Mouse (Mus musculus) forebrain, embryonic 14.5 days (tissue): ENCODE measurements around the gene Brd7. TPM values are rescaled to one million over a fixed set of nuclear protein-coding genes. Genes with fewer than 3 reads are reported as not detected.

Experiments used
- ATAC-seq: fragments of 200-750 bp; cut with Nextera tagmentation; 2 replicates; pipeline ENCODE4 v1.8.0; 2017; ENCODE audit warnings: mild to moderate bottlenecking, moderate library complexity
- DNase-seq: peaks from one replicate; pipeline ENCODE4 v3.0.0-alpha.2; 2015; ENCODE audit warnings: low spot score
- H3K27ac ChIP-seq: fragments of 300-500 bp; sonication (generic); 2 replicates; pipeline ENCODE4 v1.5.1; 2014; ENCODE audit warnings: low read depth, mild to moderate bottlenecking, control low read depth, low read length, moderate library complexity
- H3K27me3 ChIP-seq: fragments of 300-500 bp; sonication (generic); replicated peaks from 2 replicates; pipeline ENCODE4 v1.6.1; 2014; ENCODE audit warnings: low read length, control low read depth, mixed read lengths; ENCODE audit not compliant: control insufficient read depth, insufficient read depth
- H3K36me3 ChIP-seq: fragments of 300-500 bp; sonication (generic); 2 replicates; pipeline ENCODE4 v1.6.1; 2014; ENCODE audit warnings: low read length, control low read depth; ENCODE audit not compliant: control insufficient read depth, insufficient read depth
- H3K4me1 ChIP-seq: fragments of 300-500 bp; sonication (generic); 2 replicates; pipeline ENCODE4 v1.6.1; 2014; ENCODE audit warnings: antibody characterized with exemption, low read length, control low read depth; ENCODE audit not compliant: control insufficient read depth, insufficient read depth
- H3K4me2 ChIP-seq: fragments of 300-500 bp; sonication (generic); 2 replicates; pipeline ENCODE4 v1.6.1; 2014; ENCODE audit warnings: mild to moderate bottlenecking, control low read depth, low read length
- H3K4me3 ChIP-seq: fragments of 300-500 bp; sonication (generic); 2 replicates; pipeline ENCODE4 v1.5.1; 2014; ENCODE audit warnings: low read depth, low read length, control low read depth
- H3K9ac ChIP-seq: fragments of 300-500 bp; sonication (generic); 2 replicates; pipeline ENCODE4 v1.6.1; 2014; ENCODE audit warnings: mild to moderate bottlenecking, low read length, control low read depth, moderate library complexity
- H3K9me3 ChIP-seq: fragments of 300-500 bp; sonication (generic); replicated peaks from 2 replicates; pipeline ENCODE4 v1.6.1; 2016; ENCODE audit warnings: low read length, control low read depth, mixed read lengths; ENCODE audit not compliant: control insufficient read depth
- WGBS: fragments of 180-500 bp; shearing (Covaris S2); extraction: QIAGEN DNeasy Blood & Tissue Kit; methylation state at CpG from one replicate; pipeline ENCODE4 v1.1.7; 2014; 5-methylcytosine and 5-hydroxymethylcytosine counted together
- polyA plus RNA-seq: library from polyadenylated mRNA; unstranded; fragments of >200 nt; fragmentation: Nextera tagmentation; extraction: Ambion mirVana; gene quantifications from 2 replicates; pipeline ENCODE4 v1.2.1, GENCODE M21; 2014

Brd7 gene
- polyA plus RNA-seq, 1 experiment from 2014 or later = 48.0 TPM

DNA sequence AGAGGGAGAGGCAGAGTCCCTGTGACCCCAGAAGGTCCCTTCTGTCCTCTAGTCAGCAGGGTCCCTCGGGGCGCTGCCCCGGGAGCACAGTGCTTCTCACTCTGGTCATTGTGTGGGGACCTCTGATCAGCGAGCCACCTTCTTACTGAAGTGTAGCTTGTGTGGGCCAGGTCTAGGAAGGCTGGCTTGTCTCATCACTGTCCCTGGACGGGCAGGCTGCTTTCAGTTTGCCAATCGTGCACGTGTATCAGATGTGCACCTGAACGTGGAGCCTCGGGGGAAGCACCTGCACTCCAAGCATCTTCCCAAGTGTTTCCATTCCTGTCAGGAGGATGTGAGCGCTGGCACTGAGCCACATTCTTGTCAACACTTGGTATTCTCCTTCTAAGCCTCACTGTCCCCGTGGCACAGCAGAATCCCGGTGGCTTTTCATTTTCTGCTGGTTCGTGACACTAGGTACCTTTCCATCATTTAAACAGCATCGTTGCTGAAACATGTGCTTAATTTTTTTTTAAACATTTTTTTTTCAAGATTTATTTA, 75.5 kb downstream of the Brd7 start:
- DNase-seq = peak; percentile 16
- Histone ChIP-seq H3K9me3 (no peaks in the 10 kb centered on the region), H3K27me3 (no peaks in the 10 kb centered on the region)

DNA sequence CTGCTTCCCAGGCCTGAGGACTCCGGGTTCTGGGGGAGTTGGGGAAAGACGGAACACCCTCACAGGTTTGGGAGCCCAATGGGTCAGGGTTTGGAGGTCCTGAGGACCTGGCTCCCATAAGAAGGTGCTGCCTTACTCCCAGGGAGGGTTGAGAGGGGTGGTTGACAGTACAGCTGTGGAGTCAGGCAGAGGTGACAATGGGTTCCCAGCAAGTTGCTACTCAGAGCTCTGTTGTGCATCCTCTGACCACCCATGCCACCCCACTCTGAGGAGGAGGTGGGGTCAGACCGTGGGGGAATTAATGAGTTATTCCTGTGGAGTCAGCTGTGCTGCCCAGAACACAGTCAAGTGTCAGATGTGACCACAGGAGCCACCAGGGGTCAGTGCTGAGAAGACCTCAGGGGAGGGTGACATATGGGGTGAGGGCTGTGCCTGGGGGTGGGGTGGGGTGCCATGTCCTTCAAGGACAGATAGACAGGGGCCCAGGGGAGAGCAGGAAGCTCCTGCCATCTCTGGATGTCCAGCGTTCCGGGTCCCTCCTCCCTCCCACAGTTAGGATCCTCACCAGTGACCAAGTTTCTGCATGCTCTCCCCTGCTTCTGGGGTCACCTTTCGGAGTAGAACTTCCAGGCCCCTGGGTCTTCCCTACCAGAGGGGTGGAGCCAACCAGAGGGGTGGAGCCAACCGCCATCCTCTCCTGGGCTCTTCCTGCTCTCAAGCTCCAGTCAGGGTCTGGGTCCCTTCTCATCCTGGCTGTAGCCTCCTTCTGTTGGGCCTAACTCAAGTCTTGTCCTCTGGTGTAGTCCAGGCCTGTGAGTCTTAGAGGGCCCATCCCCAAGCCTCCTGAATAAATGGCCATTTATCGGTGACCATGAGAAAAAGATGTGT, 76.3 kb downstream of the Brd7 start:
- H3K27ac ChIP-seq = no peak overlapping the region
- WGBS = 90% methylated on average over 8 of the region's 8 CpGs

More for the DNA sequence above, 75.5 kb downstream of the Brd7 start:
- H3K27ac ChIP-seq = no peak overlapping the region
- H3K4me3 ChIP-seq = no peak overlapping the region
- no peak overlapping the region for H3K4me2 ChIP-seq
- no peaks in the 10 kb centered on the region for H3K36me3 ChIP-seq
- H3K9ac ChIP-seq = no peak overlapping the region
- 86% methylated on average over 14 of the region's 14 CpGs for WGBS
- no peak for ATAC-seq
- no peaks in the 10 kb centered on the region for H3K4me1 ChIP-seq

DNA sequence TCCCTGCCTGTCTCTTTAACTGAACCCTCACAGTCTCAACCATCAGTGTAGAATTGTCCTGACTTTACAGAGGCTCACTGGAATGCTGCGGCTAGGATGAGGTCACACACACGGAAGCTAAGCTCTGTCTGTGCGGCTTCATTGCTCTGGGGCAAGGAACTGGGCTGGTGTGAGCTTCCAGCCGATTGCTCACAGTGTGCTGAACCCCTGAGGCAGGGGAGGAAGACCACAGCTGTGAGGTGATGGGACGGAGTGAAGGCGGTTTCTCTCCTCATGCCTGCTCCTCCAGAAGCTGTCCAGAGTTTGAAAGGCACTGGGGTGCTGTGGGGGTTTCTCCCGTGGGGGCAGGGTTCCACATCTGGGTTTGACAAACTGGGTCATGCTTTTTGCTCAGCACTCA, 77.3 kb downstream of the Brd7 start:
- Histone ChIP-seq H3K27ac (no peak overlapping the region), H3K4me3 (no peak overlapping the region), H3K27me3 (no peaks in the 10 kb centered on the region), H3K4me1 (no peaks in the 10 kb centered on the region), H3K9ac (no peak overlapping the region), H3K9me3 (no peaks in the 10 kb centered on the region), H3K36me3 (no peaks in the 10 kb centered on the region), H3K4me2 (no peak overlapping the region)
- WGBS = 58% methylated on average over 7 of the region's 7 CpGs
- no peak for DNase-seq
- no peak for ATAC-seq

More for the DNA sequence above, 76.3 kb downstream of the Brd7 start:
- no peak overlapping the region for H3K9ac ChIP-seq
- H3K4me3 ChIP-seq = no peak overlapping the region
- no peak for DNase-seq
- no peak for ATAC-seq
- no peaks in the 10 kb centered on the region for H3K4me1 ChIP-seq
- no peak overlapping the region for H3K4me2 ChIP-seq
- H3K27me3 ChIP-seq = no peaks in the 10 kb centered on the region
- H3K9me3 ChIP-seq = no peaks in the 10 kb centered on the region
- H3K36me3 ChIP-seq = no peaks in the 10 kb centered on the region

GRCm38 (mm10) chr8:88283243-88284115, 78.5 kb downstream of the Brd7 start:
- DNase-seq (no peak), ATAC-seq (no peak)
- Histone ChIP-seq H3K4me3 (no peak overlapping the region), H3K36me3 (no peaks in the 10 kb centered on the region), H3K27ac (no peak overlapping the region), H3K9me3 (no peaks in the 10 kb centered on the region), H3K4me2 (no peak overlapping the region), H3K27me3 (no peaks in the 10 kb centered on the region), H3K4me1 (no peaks in the 10 kb centered on the region), H3K9ac (no peak overlapping the region)
- 86% methylated on average over 13 of the region's 13 CpGs for WGBS

GRCm38 (mm10) chr8:88282684-88283083, 79.3 kb downstream of the Brd7 start:
- no peaks in the 10 kb centered on the region for H3K4me1 ChIP-seq
- no peaks in the 10 kb centered on the region for H3K27me3 ChIP-seq
- H3K27ac ChIP-seq = no peak overlapping the region
- H3K36me3 ChIP-seq = no peaks in the 10 kb centered on the region
- H3K4me2 ChIP-seq = no peak overlapping the region
- 70% methylated on average over 8 of the region's 8 CpGs for WGBS
- ATAC-seq (no peak), DNase-seq (no peak)
- H3K9me3 ChIP-seq = no peaks in the 10 kb centered on the region
- no peak overlapping the region for H3K9ac ChIP-seq
- H3K4me3 ChIP-seq = no peak overlapping the region

Other genes starting within 250 kb of the Brd7 start
- 39.1 and 43.0 TPM in 2 replicates for gene Cnep1r1, start 243.4 kb downstream of the Brd7 start, polyA plus RNA-seq
- gene Heatr3, start 224.3 kb downstream of the Brd7 start, polyA plus RNA-seq = 30.2 and 34.1 TPM in 2 replicates
- gene Tent4b, start 163.0 kb downstream of the Brd7 start, polyA plus RNA-seq = 9.6 and 10.5 TPM in 2 replicates
- gene Adcy7, start 89.8 kb downstream of the Brd7 start, polyA plus RNA-seq = 1.1 and 1.3 TPM in 2 replicates
- 35.2 and 40.0 TPM in 2 replicates for gene Nkd1, start 159.2 kb upstream of the Brd7 start, polyA plus RNA-seq